Mouse (Mus musculus) left cerebral cortex, adult 8-10 months (tissue): ENCODE measurements around the gene Cdc27. TPM values are rescaled to one million over a fixed set of nuclear protein-coding genes. Genes with fewer than 3 reads are reported as not detected.

Experiments
- DNase-seq, 2 experiments: peaks; one replicate each; pipeline ENCODE4 v3.0.0; 2022; ENCODE audit warnings: low spot score in 2 of 2
- total RNA-seq, 4 experiments: library from RNA; stranded (reverse); gene quantifications; 2 replicates each; pipeline ENCODE4 v1.2.4; 2022

Gene Cdc27
- total RNA-seq, result 10 to 100 TPM; 56.2 to 73.1 (median 62.2) TPM

DNA sequence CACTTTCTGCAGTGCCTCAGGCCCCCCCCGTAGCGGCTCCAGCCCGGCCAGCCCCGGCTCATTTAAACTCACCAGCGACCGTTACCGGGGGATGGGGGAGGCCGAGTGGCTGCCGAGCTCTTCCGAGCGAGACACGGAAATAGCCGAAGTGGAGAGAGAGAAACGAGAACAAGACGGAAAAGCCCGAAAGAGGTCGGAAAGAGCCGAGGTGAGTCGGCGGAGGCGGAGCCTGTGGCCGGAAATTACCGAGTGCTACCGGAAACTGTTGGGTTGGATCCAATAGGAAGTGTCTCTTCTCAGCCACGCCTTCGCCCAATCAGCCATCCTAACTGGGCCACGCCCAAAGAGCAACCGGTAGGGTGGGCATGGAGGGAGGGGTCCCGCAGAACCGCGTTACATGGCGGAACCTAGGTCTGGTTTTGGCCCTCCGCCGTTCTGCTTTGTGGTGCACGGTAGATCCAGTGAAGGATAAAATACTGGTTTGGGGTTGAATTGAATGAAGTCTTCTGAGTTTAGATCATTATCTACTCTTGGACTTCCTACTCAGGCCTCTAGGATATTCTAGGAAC is at the start of gene Cdc27, which contains the start of gene Myl4:
TSS of gene Cdc27 (minus strand) at position 215 of the 569 bp plus-strand sequence.
TSS of gene Myl4 (plus strand) at position 258 of the 569 bp plus-strand sequence.
- peak; percentile 97 to 100 for DNase-seq

DNA sequence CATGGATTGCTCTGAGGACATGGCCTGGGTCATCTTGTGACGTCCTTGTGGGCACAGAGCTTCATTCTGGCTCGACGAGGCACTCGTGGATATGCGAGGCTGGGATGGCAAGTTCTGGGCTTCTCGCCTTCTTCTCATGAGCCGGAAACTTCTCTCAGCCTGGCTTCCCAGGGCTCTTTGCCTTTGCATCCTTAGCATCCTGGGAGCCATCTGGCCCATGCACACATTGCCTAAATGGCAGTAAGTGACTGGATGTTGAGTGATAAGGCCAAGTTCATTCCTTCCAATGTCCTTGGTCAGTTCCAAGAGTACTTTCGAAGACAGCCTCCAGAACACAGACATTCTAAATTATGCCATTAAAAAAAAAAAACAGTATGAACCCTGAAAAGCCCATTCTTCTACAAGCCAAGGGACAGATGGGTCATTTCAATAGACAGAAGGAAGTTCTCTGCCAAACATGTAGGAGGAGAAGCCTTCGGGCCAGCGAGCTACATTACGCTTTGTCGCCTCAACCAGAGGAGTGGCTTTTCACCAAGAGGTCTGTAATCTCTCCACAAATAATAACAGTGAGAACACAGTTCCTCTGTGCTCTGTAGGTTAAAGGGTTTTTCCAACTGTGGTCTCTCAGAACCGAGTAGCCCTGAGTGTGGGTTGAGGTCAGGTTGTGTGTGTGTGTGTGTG is 49.0 kb upstream of the Cdc27 start:
- DNase-seq, result no peak

DNA sequence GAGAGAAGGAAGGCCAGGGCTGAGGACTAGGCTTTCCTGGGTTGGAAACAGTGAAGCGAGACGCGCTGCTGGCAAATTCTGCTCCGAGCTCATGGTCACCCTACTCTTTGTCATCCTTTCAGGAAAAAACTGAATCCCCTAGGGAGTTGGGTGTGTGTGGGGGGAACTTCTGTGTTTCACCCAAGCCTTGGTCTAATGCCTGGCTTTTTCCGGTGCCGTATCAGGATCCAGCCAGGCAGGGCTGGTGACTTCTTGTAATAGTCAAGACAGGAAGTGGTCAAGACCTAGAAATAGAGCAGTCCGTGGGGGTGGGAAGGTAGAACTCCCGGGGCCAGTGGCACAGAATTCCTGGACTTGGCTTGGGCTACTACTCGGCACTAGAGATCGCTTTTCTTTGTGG is 45.9 kb upstream of the Cdc27 start:
- no peak for DNase-seq

- DNase-seq, result no peak
Observed at GRCm38 (mm10) chr11:104592066-104592835, 41.8 kb upstream of the Cdc27 start.

- peak; percentile 66 to 73 for DNase-seq
Observed at GRCm38 (mm10) chr11:104590148-104590547, 39.7 kb upstream of the Cdc27 start.

DNA sequence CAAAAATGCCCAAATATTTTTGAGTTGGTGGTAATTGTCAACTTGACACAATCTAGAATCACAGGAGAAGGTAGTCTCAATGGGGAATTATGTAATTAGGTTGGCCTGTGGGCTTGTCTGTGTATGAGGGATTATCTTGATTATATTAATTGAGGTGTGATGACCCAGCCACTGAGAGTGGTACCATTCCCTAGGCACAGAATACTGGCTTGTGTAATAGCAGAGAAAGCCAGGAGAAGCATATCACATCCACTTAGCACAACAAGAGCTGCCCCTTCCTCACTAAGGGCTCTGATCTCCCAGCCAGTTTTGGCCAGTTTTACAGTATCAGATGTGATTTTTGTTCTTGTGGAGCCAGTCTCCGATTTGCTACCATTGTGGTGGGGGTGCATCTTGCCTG is 39.1 kb upstream of the Cdc27 start:
- DNase-seq, result no peak

- no peak for DNase-seq
Observed at GRCm38 (mm10) chr11:104588513-104588912, 38.1 kb upstream of the Cdc27 start.

GRCm38 (mm10) chr11:104587904-104588303 is 37.5 kb upstream of the Cdc27 start:
- DNase-seq, result no peak

DNA sequence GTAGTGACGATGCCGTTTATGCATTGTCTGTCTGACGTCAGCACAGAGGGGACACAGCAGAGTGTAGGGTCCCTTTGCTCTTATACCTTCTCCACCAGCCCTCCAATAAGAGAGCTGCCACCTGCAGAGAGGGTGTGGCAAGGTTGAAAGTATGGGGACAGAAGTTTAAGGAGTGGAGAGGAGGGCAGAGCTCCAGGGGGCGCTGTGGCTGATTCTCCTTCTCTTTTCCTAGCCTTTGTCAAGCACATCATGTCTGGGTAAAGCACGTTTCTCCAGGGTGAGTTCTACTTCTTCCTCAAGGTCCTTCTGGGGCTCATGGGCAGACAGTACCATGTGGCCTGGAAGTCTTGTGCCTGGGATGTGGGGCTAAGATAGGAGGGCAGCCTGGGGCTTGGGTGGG is 35.1 kb upstream of the Cdc27 start:
- DNase-seq, result no peak

- no peak for DNase-seq
Observed at GRCm38 (mm10) chr11:104582630-104583364, 32.4 kb upstream of the Cdc27 start.

- no peak for DNase-seq
Observed at GRCm38 (mm10) chr11:104582308-104582606, 31.8 kb upstream of the Cdc27 start.

- DNase-seq, result no peak
Observed at GRCm38 (mm10) chr11:104581446-104582307, 31.3 kb upstream of the Cdc27 start.

DNA sequence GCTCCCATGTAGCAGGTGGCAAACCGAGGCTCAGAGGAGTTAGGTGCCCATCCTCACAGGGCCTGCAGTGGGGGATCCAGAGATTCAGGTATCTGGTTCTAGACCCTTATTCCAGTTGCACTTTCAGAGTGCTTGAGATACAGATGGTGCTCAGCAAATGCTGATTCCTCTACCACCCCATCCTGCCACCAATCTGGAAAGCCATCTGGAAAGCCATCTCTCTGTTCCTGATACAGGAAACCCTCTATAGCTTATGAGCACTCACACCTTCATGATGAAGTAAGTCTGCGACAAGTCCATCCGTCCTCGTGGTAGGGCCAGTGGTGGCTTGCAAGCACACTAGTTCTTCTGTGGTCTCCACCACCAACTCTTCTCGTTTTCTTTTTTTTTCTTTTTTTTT is 30.2 kb upstream of the Cdc27 start:
- no peak for DNase-seq

GRCm38 (mm10) chr11:104580091-104580490 is 29.7 kb upstream of the Cdc27 start:
- no peak for DNase-seq

GRCm38 (mm10) chr11:104579575-104579974 is 29.2 kb upstream of the Cdc27 start:
- no peak for DNase-seq

- DNase-seq, result no peak
Observed at GRCm38 (mm10) chr11:104579084-104579483, 28.7 kb upstream of the Cdc27 start.

GRCm38 (mm10) chr11:104578074-104578473 is 27.7 kb upstream of the Cdc27 start:
- no peak for DNase-seq

DNA sequence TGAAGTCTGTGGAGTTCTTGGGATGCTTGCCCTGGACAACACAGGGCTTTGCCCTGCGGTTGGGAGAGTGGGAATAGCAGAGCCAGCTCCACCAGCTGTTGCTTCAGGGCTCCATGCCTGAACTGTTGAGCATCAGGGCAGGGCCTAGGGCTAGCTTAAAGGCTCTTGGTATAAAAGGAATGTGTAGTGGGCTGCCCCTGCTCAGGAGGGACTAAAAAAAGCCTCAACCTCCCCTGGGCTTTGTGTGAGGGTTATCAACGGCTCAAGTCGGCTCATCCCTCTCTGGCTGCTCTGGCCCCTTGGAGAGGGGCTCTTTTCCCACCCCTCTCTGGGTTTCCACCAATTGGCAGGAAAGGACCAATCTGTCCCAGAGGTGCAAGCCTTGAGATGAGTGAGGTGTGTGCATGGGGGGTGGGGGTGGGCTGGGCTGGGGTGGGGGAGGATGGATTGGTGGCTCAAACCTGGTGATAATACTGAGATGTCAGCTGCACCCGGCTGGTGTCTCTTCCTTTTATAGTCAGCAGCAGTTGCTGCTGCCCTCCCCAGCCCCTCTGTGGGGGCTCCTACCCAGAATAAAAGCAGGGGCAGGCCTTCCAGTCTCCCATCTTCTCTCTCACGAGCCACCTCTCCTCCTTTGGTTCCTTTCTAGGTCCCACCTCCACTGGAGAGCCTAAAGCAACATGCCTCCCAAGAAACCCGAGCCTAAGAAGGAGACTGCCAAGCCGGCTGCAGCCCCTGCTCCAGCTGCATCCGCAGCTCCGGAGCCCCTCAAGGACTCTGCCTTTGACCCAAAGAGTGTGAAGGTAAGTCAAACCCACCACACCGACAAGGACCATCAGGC is 26.6 kb upstream of the Cdc27 start:
- DNase-seq, result no peak

DNA sequence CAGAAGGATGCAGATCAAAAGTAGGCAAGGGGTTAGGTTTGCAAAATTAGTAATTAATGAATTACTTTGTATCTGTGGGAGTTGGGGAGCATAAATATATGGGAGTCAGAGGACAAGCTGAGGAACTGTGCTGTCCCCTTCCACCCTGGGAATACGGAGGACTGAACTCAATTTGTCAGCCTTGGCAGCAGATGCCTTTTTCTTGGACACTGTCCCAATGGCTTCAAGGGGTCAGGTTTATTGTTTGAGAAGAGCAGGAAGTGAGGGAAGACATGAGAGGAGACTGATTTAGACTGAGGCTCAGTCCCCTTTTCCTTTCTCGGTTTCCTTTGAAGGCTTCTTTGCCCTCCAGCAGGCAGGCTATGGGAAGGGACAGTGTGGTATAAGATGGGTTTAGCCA is 22.1 kb upstream of the Cdc27 start:
- DNase-seq, result no peak

- no peak for DNase-seq
Observed at GRCm38 (mm10) chr11:104572091-104572490, 21.7 kb upstream of the Cdc27 start.
